Mouse (Mus musculus): ENCODE data around the gene AC109138.7.

DNA sequence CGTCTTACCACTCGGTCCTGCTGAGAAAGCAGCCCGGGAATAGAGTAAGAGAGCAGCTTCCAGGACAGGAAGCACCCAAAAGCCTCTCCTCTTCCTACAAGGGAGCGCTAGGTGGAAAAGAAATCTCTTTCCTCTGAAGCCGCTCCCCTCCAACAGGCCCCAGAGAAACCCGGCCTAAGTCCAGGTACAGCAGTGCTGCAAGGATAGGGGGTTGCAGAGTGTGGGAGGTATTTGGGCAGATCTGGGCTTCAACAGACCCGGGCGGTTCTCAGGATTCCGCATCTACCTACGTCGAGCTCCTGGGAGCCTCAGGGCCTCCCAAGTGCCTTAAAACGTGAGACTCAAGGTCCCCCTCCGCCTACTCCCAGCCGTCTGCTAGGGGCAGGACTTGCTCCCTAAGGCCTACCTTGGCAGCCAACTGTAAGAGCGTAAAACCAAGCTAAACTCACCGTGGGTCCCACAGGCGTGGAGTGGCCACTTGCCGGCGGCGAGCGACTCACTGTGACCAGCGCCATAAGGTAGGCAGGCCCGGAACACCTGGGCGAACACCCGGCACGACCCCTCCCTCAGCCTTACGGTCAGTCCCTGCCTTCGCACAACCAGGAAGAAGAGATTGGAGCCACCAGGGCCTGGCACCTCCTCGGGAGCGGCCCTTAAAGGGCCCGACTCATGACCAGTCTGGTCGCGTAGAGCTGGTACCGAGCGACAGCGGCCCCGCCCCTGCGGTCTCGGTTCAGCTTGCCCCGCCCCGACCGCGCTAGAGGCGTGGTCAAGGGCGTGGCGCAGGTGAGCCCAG is 54.6 kb downstream of the AC109138.7 start, which contains the start of gene Ssh3:
- TF ChIP-seq CTCF (IDR thresholded peaks at IDR 0.05; ENCODE audit: low read depth, low read length) (no peak), POLR2A (IDR thresholded peaks at IDR 0.05; ENCODE audit: extremely low read depth, insufficient read depth, low read length) (no peak)
